Mouse (Mus musculus) liver, embryonic 15.5 days (tissue): Measurements from ENCODE around the gene B830017H08Rik. TPM values are rescaled to one million over a fixed set of nuclear protein-coding genes. Genes with fewer than 3 reads are reported as not detected.

ENCODE experiments used
- ATAC-seq: fragments of 200-750 bp; cut with Nextera tagmentation; 2 replicates; pipeline ENCODE4 v1.8.0; 2017; ENCODE audit warnings: moderate number of reproducible peaks, mild to moderate bottlenecking, moderate library complexity; ENCODE audit not compliant: insufficient read depth
- H3K27ac ChIP-seq: fragments of 300-500 bp; sonication (generic); replicated peaks from 2 replicates; pipeline ENCODE4 v1.5.1; 2015; ENCODE audit warnings: mild to moderate bottlenecking, inconsistent platforms
- H3K27me3 ChIP-seq: fragments of 300-500 bp; sonication (generic); 2 replicates; pipeline ENCODE4 v1.6.1; 2015; ENCODE audit warnings: mild to moderate bottlenecking, inconsistent platforms
- H3K36me3 ChIP-seq: fragments of 300-500 bp; sonication (generic); replicated peaks from 2 replicates; pipeline ENCODE4 v1.6.1; 2015; ENCODE audit warnings: moderate library complexity, mild to moderate bottlenecking, inconsistent platforms
- H3K4me1 ChIP-seq: fragments of 300-500 bp; sonication (generic); replicated peaks from 2 replicates; pipeline ENCODE4 v1.6.1; 2015; ENCODE audit warnings: inconsistent platforms
- H3K4me2 ChIP-seq: fragments of 300-500 bp; sonication (generic); 2 replicates; pipeline ENCODE4 v1.6.1; 2015; ENCODE audit warnings: moderate library complexity, mild to moderate bottlenecking, inconsistent platforms
- H3K4me3 ChIP-seq: fragments of 300-500 bp; sonication (generic); replicated peaks from 2 replicates; pipeline ENCODE4 v1.5.1; 2015; ENCODE audit warnings: mild to moderate bottlenecking, inconsistent platforms
- H3K9ac ChIP-seq: fragments of 300-500 bp; sonication (generic); 2 replicates; pipeline ENCODE4 v1.6.1; 2015; ENCODE audit warnings: moderate library complexity, mild to moderate bottlenecking, inconsistent platforms
- H3K9me3 ChIP-seq: fragments of 300-500 bp; sonication (generic); replicated peaks from 2 replicates; pipeline ENCODE4 v1.6.1; 2016; ENCODE audit warnings: inconsistent platforms
- WGBS: fragments of 180-500 bp; shearing (Covaris S2); methylation state at CpG from one replicate; pipeline ENCODE4 v1.1.7; 2015; ENCODE audit warnings: mixed read lengths; ENCODE audit not compliant: insufficient replicate concordance; 5-methylcytosine and 5-hydroxymethylcytosine counted together
- polyA plus RNA-seq: library from polyadenylated mRNA; unstranded; fragments of >200 nt; fragmentation: Nextera tagmentation; extraction: Ambion mirVana; gene quantifications from 2 replicates; pipeline ENCODE4 v1.2.1, GENCODE M21; 2015

B830017H08Rik gene
- polyA plus RNA-seq, 1 experiment from 2014 or later, result not detected

DNA sequence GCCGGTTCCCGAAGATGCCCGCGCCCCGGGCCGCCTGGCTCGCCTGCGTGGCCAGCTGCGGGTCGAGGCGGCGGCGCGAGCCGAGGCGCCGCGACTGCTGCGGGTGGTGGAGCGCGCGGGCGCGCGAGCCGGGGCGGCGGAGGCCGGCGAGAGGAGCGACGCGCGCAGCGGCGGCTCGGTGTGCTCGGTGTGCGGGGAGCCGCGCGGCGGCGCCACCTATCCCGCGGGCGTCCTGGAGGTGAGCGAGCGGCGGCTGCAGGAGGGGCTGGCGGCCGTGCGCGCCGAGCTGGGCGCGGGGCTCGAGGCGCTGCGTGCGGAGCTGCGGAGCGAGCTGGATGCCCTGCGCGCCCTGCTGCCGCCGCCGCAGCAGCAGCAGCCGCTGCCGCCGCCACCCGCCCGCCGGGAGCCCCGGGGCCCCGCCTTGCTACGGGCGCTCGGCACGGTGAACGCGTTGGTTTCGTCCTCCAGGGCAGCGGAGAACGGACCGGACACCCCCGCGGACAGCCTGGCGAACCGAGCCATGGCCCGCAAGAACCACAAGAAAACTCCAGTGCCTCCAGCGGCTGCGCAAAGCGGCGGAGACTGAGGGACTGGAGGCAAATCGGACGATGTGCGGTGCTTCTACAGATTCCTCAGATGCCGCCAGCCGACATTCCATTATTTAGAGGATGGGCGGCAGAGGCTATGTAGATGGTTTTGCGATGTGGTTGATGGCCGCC, 919 bp downstream of the B830017H08Rik start:
- H3K4me2 ChIP-seq, result peak overlapping the region; percentile 68
- H3K36me3 ChIP-seq, result no peaks in the 10 kb centered on the region
- ATAC-seq, result no peak
- no peaks in the 10 kb centered on the region for H3K9me3 ChIP-seq
- under 1% methylated on average over 90 of the region's 103 CpGs for WGBS
- no peak overlapping the region for H3K9ac ChIP-seq
- H3K27ac ChIP-seq, result no peak overlapping the region
- H3K27me3 ChIP-seq, result peaks cover 94% of the 10 kb centered on the region
- peaks cover 14% of the 10 kb centered on the region for H3K4me1 ChIP-seq
- peak overlapping the region; percentile 48 for H3K4me3 ChIP-seq

DNA sequence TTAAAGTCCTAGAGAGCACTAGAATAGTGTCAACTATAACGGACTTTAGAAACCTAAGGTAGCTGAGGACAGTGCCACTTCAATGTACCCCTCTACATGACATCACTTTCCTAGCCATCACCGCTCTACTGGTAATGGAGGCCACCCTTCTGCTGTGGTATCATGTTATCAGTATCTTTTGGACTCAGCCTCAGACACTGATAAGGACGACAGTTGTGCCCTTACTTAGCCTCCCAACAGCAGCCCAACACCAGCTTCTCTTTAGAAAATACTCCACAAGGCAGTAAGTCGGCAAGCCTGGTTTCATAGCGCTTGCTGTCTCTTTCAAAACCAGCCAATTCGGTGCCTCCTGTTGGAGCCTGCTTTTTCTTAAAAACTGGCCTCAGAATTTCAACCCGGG, 1.6 kb downstream of the B830017H08Rik start:
- WGBS, result 32% methylated on average over 7 of the region's 7 CpGs
- Histone ChIP-seq H3K27ac (no peak overlapping the region), H3K4me2 (no peak overlapping the region), H3K36me3 (no peaks in the 10 kb centered on the region), H3K9ac (no peak overlapping the region), H3K4me1 (peaks cover 14% of the 10 kb centered on the region), H3K27me3 (peaks cover 87% of the 10 kb centered on the region), H3K9me3 (no peaks in the 10 kb centered on the region), H3K4me3 (peak overlapping the region; percentile 48; the same call in 1 of the 2 replicates)
- no peak for ATAC-seq

DNA sequence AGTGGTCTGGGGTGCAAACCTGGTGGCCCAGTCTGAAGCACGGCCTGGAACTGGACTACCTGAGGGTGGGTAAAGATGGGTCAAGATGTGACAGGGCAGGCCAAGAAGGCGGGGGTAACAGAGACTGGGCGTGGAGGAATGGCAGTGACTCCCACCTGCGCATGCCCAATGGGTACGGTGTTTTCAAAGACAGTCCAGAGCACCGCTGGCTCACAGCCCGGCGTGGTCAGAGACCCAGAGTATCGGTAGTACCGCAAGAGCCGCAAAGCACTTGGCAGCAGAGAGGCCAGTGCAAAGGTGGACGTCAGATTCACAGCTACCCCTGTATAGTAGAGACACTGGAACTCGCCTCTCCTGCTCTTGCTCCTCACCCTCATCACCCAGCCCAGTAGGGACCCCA, 2.6 kb downstream of the B830017H08Rik start:
- H3K27me3 ChIP-seq, result peaks cover 78% of the 10 kb centered on the region
- H3K36me3 ChIP-seq, result no peaks in the 10 kb centered on the region
- no peak for ATAC-seq
- peaks cover 14% of the 10 kb centered on the region for H3K4me1 ChIP-seq
- no peaks in the 10 kb centered on the region for H3K9me3 ChIP-seq
- 44% methylated on average over 13 of the region's 13 CpGs for WGBS
- no peak overlapping the region for H3K4me3 ChIP-seq
- H3K27ac ChIP-seq, result no peak overlapping the region
- H3K9ac ChIP-seq, result no peak overlapping the region
- no peak overlapping the region for H3K4me2 ChIP-seq

DNA sequence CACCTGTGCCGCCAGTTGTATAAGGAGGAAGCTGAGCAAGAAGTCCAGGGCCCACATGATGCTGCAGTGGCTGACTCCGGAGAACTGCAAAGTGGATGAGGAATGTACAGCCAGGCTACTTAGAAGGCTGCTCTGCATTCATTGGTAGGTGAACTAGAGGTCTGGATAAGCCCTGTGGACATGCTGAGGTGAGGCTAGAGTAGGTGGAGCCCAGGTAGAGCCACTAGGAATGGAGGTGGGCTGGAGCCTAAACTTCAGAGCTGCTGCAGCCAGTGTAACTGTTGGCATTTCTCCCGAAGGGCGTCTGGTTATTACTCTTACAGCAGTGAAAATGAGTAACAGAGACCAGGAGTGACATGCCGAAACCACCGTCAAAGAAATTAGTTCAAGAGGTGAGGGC, 5.1 kb downstream of the B830017H08Rik start, which contains the start of gene Car15:
Gene Car15, minus strand, starts transcription at position 314 of the 400 bp plus-strand sequence.
- Histone ChIP-seq H3K9ac (no peak within 1 kb of the TSS), H3K4me3 (no peak within 1 kb of the TSS), H3K27me3 (peaks cover 52% of the 10 kb centered on the region), H3K36me3 (peaks cover 25% of the 10 kb centered on the region), H3K9me3 (no peaks in the 10 kb centered on the region), H3K4me2 (no peak within 1 kb of the TSS), H3K4me1 (peaks cover 14% of the 10 kb centered on the region), H3K27ac (no peak within 1 kb of the TSS)
- WGBS, result 66% methylated on average over 6 of the region's 6 CpGs
- no peak for ATAC-seq

DNA sequence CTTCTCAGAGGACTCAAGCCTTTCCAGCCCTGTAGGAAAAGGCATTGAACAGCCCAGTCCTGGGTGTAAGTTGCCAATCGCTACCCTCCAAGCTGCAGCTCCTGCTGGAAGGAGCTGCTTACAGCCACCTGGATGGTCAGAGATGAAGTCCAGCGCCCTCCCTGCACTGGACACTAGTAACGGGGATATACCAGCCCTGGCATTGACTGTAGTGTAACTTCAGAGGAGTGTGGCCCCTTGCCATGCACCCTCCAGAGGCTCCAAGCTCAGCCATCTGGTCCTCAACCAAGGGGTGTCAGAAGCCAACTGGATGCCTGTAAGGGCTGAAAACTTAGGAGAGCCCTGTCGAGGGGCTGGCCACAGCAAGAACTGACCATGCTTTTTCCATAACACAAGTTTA, 7.1 kb downstream of the B830017H08Rik start:
- H3K9me3 ChIP-seq, result no peaks in the 10 kb centered on the region
- H3K27ac ChIP-seq, result no peak overlapping the region
- H3K9ac ChIP-seq, result no peak overlapping the region
- H3K4me3 ChIP-seq, result no peak overlapping the region
- H3K4me1 ChIP-seq, result no peaks in the 10 kb centered on the region
- H3K36me3 ChIP-seq, result peaks cover 43% of the 10 kb centered on the region
- ATAC-seq, result no peak
- no peak overlapping the region for H3K4me2 ChIP-seq
- 75% methylated on average over 4 of the region's 4 CpGs for WGBS
- H3K27me3 ChIP-seq, result peaks cover 33% of the 10 kb centered on the region

DNA sequence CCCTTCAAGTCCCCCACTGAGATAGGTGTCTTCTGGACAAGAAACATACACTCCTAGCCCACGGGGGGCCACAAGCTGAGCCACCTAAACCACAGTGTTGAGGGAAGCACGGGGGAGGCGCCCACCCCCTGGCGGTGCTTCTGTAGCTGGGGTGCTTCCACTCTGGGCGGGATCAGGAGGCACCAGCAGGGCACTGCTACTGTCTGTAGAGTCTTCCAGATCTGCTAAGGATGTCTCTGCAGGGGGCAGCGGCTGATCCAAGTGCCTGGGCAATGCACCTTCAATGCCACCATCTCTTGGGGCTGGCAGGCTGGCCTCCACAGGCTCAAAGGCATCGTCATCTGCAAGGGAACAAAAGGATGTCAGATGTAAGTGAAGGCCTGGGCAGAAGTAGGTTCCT, 9.5 kb downstream of the B830017H08Rik start:
- no peak overlapping the region for H3K4me3 ChIP-seq
- H3K4me1 ChIP-seq, result no peaks in the 10 kb centered on the region
- no peak overlapping the region for H3K27ac ChIP-seq
- H3K27me3 ChIP-seq, result peaks cover 8% of the 10 kb centered on the region
- no peak for ATAC-seq
- H3K9ac ChIP-seq, result no peak overlapping the region
- WGBS, result 79% methylated on average over 7 of the region's 7 CpGs
- H3K36me3 ChIP-seq, result peaks cover 68% of the 10 kb centered on the region
- no peak overlapping the region for H3K4me2 ChIP-seq
- H3K9me3 ChIP-seq, result no peaks in the 10 kb centered on the region

DNA sequence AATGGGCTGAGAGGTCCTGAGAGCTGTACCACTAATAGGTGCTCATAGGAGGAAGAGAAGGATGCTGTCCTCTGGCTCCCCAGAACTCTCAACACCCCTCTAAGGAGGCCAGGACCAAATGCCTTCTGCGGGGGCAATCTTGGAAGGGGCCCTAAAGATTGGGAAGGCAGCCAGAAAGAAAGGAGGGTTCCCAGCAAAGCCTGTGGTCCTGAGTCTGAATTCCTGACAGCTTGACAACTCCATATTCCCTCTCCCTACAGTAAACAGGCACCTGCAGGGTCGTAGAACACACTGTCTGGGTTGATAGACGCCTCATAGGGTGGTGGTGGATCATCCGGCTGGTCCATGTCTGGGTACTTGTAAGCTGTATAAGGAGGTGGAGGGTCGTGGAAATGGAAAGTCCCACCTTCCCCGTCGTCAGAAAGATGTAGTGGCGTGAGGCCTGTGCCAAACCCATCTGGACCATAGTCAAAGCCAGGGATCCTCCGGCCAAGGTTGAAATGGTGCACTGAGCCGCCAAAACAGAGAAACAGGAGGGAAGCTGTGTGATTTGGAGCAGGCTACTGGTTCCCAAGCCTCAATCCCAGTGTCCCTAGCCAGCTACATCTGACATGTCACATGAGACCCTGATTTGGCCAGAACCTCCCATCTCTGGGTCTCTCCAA, 10.9 kb downstream of the B830017H08Rik start:
- Histone ChIP-seq H3K4me2 (no peak overlapping the region), H3K9ac (no peak overlapping the region), H3K9me3 (no peaks in the 10 kb centered on the region), H3K4me1 (no peaks in the 10 kb centered on the region), H3K27ac (no peak overlapping the region), H3K4me3 (no peak overlapping the region), H3K36me3 (peaks cover 81% of the 10 kb centered on the region), H3K27me3 (no peaks in the 10 kb centered on the region)
- 80% methylated on average over 10 of the region's 10 CpGs for WGBS
- ATAC-seq, result no peak

DNA sequence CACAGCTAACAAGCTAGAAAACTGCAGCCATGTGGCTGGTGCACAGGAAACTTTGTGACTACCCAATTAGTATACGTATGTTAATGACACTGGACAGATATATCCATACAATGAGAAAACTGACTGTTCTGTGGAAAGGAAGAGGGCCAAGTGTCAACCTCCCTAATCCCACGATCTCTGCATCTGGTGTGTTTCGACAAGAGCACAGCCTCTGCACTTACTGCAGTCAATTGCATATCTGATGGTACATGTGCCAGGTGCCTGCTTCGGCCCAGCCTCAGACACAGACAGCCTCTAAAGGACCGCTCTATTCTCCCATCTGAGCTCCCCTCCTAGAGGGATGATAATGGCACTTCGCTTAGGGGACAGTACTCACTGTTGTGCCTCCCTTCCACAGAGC, 15.5 kb downstream of the B830017H08Rik start:
- Histone ChIP-seq H3K9ac (no peak overlapping the region), H3K4me1 (no peaks in the 10 kb centered on the region), H3K27me3 (no peaks in the 10 kb centered on the region), H3K36me3 (peaks cover 92% of the 10 kb centered on the region), H3K4me2 (no peak overlapping the region), H3K27ac (no peak overlapping the region), H3K9me3 (no peaks in the 10 kb centered on the region), H3K4me3 (no peak overlapping the region)
- WGBS, result 83% methylated on average over 6 of the region's 6 CpGs
- no peak for ATAC-seq

DNA sequence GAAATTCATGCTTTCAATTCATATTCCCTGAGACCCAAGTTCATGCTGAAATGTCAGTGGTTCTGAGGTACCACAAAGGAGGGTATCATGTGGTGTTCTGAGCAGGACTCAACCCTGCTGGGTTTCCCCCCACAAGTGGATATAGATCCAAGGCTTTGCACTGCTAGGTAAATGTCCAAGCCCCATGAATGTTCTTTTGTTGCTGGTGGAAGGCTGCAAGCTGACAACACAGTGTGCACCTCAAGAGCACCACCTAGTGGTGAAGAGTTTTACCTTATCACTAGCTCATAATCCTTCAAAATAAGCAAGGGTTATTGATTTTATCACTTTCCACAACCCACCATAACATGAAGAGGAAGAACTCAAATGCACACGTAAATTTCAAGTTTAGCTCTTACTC, 16.0 kb downstream of the B830017H08Rik start:
- WGBS, result 20% methylated on average over 1 of the region's 1 CpGs
- Histone ChIP-seq H3K9me3 (no peaks in the 10 kb centered on the region), H3K27me3 (no peaks in the 10 kb centered on the region), H3K36me3 (peaks cover 91% of the 10 kb centered on the region), H3K9ac (no peak overlapping the region), H3K27ac (no peak overlapping the region), H3K4me2 (no peak overlapping the region), H3K4me3 (no peak overlapping the region), H3K4me1 (no peaks in the 10 kb centered on the region)
- no peak for ATAC-seq

DNA sequence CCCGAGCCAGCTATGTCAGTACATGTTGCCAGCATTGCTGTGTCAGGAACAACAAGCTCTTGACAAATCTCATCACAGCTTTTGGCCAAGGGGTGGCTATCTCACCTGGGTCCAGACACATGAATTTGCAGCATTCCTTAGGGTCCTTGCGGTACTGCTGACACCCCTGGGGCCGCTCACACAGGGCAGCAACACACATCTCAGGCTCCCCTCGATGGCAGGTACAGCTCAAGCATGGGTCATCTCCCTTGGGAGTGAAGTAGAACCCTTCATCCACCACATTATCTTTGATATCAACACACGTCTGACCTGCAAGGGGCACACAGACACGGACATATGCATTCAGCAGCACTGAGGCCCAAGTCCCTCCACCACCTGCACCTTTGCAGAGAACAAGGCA, 16.6 kb downstream of the B830017H08Rik start:
- no peak for ATAC-seq
- Histone ChIP-seq H3K27me3 (no peaks in the 10 kb centered on the region), H3K9ac (no peak overlapping the region), H3K4me1 (no peaks in the 10 kb centered on the region), H3K9me3 (no peaks in the 10 kb centered on the region), H3K36me3 (peaks cover 91% of the 10 kb centered on the region), H3K27ac (no peak overlapping the region), H3K4me2 (no peak overlapping the region), H3K4me3 (no peak overlapping the region)
- 69% methylated on average over 6 of the region's 6 CpGs for WGBS

DNA sequence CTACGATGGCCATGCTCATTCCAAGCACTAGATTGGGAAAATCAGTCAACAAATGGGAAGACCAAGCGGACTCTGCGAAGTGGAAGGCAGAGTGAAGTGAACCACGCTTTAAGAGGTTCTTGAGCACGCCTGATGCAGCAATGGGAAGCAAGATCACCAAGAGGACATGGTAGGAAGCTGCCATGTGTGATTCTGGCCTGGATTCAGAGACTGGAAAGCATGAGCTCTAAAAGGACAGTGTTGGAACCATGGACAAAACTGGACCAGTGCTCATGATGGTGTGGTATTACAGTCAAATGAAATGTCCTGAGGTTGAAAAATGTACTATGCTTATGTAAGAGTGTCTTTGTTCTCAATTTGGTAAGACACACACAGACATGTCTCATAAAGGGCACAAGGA, 18.4 kb downstream of the B830017H08Rik start:
- ATAC-seq, result no peak
- no peak overlapping the region for H3K9ac ChIP-seq
- WGBS, result 87% methylated on average over 5 of the region's 5 CpGs
- H3K27ac ChIP-seq, result no peak overlapping the region
- H3K9me3 ChIP-seq, result no peaks in the 10 kb centered on the region
- H3K4me1 ChIP-seq, result no peaks in the 10 kb centered on the region
- no peak overlapping the region for H3K4me3 ChIP-seq
- H3K36me3 ChIP-seq, result peaks cover 88% of the 10 kb centered on the region
- H3K4me2 ChIP-seq, result no peak overlapping the region
- no peaks in the 10 kb centered on the region for H3K27me3 ChIP-seq
